Mouse (Mus musculus): ENCODE data around the gene Ifi203.
"Not testable (repeated sequence)": the region's sequence is repeated elsewhere in the genome, so short reads cannot be mapped to it uniquely, and the experiment has no call there.

Ifi203 gene

GRCm38 (mm10) chr1:173941924-173942779 lies at the start of gene Ifi203, which contains the start of gene Mndal:
Gene Ifi203, minus strand, starts transcription at chr1:173942672.
Gene Mndal, minus strand, starts transcription at chr1:173942491.
- peak; percentile 93 for DNase-seq

- not testable (repeated sequence) for DNase-seq
Measured at GRCm38 (mm10) chr1:173982694-173983305, 40.3 kb upstream of the Ifi203 start, which contains the start of gene Ifi202b. Gene Ifi202b, minus strand, starts transcription at chr1:173982744.

GRCm38 (mm10) chr1:173981038-173981437 lies 38.6 kb upstream of the Ifi203 start:
- DNase-seq, result not testable (repeated sequence)

- DNase-seq, result no peak
Measured at GRCm38 (mm10) chr1:173977622-173978021, 35.1 kb upstream of the Ifi203 start.

- DNase-seq, result peak; percentile 84
Measured at GRCm38 (mm10) chr1:173973111-173973510, 30.6 kb upstream of the Ifi203 start.

GRCm38 (mm10) chr1:173961491-173961890 lies 19.0 kb upstream of the Ifi203 start:
- peak; percentile 92 for DNase-seq

- not testable (repeated sequence) for DNase-seq
Measured at GRCm38 (mm10) chr1:173959998-173960397, 17.5 kb upstream of the Ifi203 start.

GRCm38 (mm10) chr1:173955839-173956527 lies 13.5 kb upstream of the Ifi203 start:
- DNase-seq, result not testable (repeated sequence)

GRCm38 (mm10) chr1:173955071-173955796 lies 12.8 kb upstream of the Ifi203 start:
- DNase-seq, result no peak

GRCm38 (mm10) chr1:173953563-173953962 lies 11.1 kb upstream of the Ifi203 start:
- no peak for DNase-seq

- not testable (repeated sequence) for DNase-seq
Measured at GRCm38 (mm10) chr1:173949044-173949443, 6.6 kb upstream of the Ifi203 start.

- not testable (repeated sequence) for DNase-seq
Measured at GRCm38 (mm10) chr1:173942780-173943066, 251 bp upstream of the Ifi203 start.

- not testable (repeated sequence) for DNase-seq
Measured at GRCm38 (mm10) chr1:173941522-173941921, 950 bp downstream of the Ifi203 start.

GRCm38 (mm10) chr1:173919279-173919678 lies 23.2 kb downstream of the Ifi203 start:
- DNase-seq, result not testable (repeated sequence)

- peak; percentile 57 for DNase-seq
Measured at GRCm38 (mm10) chr1:173914559-173914958, 27.9 kb downstream of the Ifi203 start.

GRCm38 (mm10) chr1:173913256-173913791 lies 29.1 kb downstream of the Ifi203 start:
- DNase-seq, result peak; percentile 89

- peak; percentile 98 for DNase-seq
Measured at GRCm38 (mm10) chr1:173912548-173913255, 29.8 kb downstream of the Ifi203 start, which contains the start of gene Ifi211. Gene Ifi211, minus strand, starts transcription at chr1:173913046.

- DNase-seq, result no peak
Measured at GRCm38 (mm10) chr1:173911808-173912464, 30.5 kb downstream of the Ifi203 start.

- not testable (repeated sequence) for DNase-seq
Measured at GRCm38 (mm10) chr1:173908390-173908789, 34.1 kb downstream of the Ifi203 start.

GRCm38 (mm10) chr1:173905885-173906284 lies 36.6 kb downstream of the Ifi203 start:
- DNase-seq, result not testable (repeated sequence)

GRCm38 (mm10) chr1:173889741-173890140 lies 52.7 kb downstream of the Ifi203 start:
- not testable (repeated sequence) for DNase-seq

All from heart, adult 11 months (tissue).